Mouse (Mus musculus) liver, postnatal 0 days (tissue): ENCODE results near the gene Rbm4.

ENCODE experiments used
- CTCF ChIP-seq: sonication (generic); IDR thresholded peaks from 2 replicates; pipeline ENCODE4 v1.5.1; 2016; ENCODE audit warnings: antibody characterized with exemption, low read depth
- EP300 ChIP-seq: IDR thresholded peaks from 2 replicates; pipeline ENCODE4 v1.6.1; 2016; ENCODE audit warnings: antibody characterized with exemption, low read depth, mild to moderate bottlenecking

DNA sequence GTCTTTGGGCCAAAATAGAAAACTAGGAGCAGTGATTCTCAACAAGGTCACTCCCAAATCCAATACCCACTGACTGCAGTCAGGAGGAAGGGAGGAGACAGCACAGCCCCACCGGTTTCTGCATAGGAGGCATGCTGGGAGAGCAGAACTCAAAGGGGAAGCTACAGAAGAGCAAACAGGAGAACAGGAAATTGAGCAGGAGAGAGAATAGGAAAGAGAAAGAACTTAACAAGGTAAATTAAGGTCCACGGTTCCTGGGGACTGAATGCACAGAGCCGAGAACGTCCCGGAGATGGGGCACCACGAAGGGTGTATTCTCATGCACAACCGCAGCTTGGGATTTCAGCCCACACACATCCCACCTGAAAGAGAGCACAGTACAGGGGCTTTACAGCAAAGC lies 8.5 kb downstream of the Rbm4 start:
- no peak for TF ChIP-seq EP300
- TF ChIP-seq CTCF = no peak
